Mouse (Mus musculus) T-cell, adult 2 months (primary cell): ENCODE data around the gene Btbd11.

Source experiments
- DNase-seq: peaks from one replicate; pipeline ENCODE4 v3.0.0; 2022; ENCODE audit warnings: low spot score

The Btbd11 gene

GRCm38 (mm10) chr10:85591986-85592385 is 205.4 kb downstream of the Btbd11 start:
- no peak for DNase-seq

DNA sequence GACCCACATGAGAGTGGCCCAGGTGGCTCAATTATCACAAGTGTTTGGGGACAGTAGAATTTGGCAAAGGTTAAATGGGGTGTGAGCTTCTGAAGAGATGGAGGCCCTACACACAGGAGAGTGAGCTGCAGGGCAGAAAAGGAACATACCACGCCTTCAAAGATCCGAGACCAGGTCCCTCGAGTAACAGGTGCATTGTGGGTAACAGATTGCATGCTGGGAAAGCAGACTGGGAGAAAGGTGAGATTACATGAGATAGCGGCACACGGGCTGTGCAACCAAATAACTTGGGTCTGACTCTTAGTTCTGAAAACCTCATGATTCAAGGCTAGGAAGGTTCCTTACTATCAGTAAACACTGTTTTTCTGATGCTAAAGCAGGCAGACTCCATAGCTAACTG is 209.7 kb downstream of the Btbd11 start:
- DNase-seq: no peak

GRCm38 (mm10) chr10:85598093-85598599 is 211.5 kb downstream of the Btbd11 start:
- DNase-seq: no peak

DNA sequence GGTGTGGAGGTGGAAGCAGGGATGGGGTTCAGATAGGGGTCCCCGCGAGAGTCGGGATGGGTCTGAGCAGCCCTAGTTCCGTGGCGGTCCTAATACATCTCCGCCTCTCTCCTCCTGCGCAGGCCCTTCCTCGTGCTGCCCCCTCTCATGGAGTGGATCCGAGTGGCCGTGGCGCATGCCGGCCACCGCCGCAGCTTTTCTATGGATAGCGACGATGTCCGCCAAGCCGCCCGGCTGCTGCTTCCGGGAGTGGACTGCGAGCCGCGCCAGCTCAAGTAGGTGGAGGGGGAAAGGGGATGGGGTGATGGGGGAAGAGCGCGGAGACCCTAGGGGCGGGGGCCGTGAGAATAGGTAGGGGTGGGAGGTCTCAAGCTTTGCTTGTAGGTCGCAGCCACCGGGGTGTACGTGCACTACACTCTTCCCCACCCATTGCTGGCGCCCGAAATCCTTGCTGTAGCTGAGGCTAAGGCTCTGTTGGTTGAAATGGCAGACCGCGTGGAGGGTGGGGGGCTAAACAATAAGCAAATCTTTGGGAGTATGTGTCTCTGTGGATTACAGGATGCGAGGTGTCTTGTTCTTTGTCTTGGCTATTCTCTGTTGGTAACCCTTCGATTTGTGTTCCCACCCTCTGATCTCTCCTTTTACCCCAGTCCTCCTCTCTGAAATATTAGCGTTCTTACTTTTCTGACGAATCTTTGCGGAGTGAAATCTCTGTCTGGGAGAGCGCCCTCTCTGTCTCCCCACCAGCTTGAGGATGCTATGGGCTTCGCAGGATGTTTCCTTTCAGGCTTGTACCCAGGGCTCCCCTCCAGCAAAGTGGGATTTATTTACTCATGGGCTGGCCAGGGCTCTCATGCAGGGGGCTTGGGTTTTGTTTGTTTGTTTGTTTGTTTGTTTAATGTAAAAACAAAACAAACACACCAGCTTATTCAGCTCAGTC is 212.3 kb downstream of the Btbd11 start:
- DNase-seq: no peak

DNA sequence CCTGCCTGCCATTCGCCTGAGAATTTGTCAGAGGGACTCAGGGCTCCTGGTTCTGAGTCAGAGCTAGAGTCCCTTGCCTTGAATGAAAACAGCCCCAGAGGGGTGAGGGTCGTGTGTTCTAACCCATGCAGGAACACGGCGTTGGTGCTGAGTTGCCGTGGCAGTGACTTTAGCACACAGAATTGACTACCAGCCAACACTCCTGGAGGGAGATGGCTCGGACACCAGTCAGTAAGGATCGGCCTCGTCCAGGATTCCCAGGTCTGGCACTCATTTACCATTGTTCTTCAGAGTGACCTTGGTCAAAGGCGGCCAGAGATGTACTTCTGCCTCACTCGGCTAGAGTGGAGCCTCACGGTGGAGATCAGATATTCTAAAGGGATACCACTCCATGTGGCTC is 215.9 kb downstream of the Btbd11 start:
- DNase-seq: no peak

- DNase-seq: no peak
Observed at GRCm38 (mm10) chr10:85604556-85604955, 217.9 kb downstream of the Btbd11 start.

DNA sequence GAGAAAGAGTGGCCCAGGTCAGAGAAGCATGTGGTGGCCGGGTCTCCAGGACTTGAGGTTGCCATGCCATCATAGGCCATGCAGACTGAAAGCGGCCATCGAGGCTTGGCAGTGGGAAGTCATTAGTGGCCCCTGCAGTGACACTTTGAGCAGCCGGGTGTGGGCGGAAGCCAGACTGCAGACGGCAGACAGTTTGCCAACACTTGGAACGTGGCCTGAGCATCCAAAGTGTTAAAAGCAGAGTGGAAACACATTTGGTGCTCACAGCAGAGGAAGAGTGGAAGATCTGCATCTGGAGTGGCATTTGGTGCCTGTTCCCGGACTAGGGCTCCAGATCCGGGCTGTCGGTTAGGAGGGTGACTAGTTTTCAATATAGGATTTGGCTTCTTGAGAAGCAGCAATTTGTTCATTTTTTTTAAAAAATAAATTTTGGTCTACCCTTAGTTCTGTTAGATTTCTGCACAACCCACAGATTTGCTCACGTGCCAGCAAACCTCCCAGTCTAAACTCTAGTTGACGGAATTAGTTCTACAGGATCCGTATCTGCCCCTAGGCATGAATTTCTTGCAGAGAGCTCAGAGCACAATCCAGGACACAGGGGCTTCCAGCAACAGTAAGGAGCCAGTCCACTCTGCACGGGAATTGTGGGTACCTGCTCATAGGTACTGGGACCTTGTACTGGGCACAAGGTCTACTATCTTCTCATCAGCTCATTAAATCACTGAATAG is 222.1 kb downstream of the Btbd11 start:
- DNase-seq: no peak

- DNase-seq: no peak
Observed at GRCm38 (mm10) chr10:85617080-85617479, 230.5 kb downstream of the Btbd11 start.

DNA sequence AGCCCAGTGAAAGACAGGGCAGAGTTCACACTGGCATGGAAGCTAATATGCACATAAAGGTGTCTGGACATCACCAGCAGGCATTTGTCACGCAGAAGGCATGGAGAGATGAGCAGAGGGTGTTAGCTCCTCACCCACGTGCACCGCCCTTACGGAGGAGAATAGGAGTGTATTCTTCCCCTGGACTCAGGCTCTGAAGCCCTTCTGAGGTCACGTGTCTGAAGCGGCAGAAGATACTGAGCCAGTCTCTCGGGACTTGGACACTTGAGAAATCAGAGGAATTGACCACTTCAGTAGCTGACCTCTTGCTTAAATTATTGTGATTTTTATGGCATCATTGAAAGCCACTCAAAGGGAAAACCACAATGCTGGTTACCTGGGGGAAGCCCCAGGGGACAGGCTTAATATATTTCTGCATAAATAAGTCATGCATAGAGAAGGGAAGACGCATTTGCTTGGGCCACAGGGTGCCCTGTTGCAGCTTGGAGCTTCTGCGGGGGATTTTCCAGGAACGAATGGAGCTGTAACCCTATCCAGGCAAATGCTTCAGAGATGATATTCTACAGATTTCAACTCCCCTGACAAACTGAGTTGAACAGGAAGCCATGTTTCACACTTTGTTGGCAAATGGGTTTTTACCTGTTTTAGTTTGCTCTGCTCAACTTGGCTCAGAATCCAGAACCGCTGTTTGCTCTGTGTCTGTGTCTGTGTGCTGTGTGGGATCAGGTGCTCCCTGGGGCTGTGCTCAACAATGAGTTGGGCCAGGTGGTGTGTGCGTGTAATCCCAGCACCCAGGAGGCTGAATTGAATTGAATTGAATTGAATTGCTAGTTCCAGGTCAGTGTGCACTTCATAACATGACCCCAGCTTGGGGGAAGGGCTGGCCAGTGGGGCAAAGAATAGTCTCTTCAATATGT is 231.1 kb downstream of the Btbd11 start:
- DNase-seq: no peak

DNA sequence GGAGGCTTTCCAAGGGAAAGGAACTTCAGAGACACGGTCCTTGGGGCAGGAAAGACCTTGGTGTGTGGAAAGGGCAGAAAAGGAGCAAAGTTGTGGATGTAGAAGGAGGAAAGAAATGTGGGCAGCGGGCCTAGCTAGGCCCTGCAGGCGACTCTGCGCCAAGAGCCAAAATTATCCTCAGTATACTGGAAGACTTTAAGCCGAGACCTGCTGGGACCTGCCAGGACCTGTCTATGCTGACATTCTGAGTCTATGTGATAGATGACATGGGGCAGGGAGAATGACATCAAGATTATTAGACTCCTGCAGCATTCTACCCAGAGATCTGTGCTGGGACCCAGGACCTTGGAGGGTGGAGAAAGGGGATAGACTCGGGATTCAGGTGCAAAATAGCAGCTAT is 234.5 kb downstream of the Btbd11 start:
- no peak for DNase-seq

- DNase-seq: peak; percentile 37
Observed at GRCm38 (mm10) chr10:85624504-85625169, 238.0 kb downstream of the Btbd11 start.

DNA sequence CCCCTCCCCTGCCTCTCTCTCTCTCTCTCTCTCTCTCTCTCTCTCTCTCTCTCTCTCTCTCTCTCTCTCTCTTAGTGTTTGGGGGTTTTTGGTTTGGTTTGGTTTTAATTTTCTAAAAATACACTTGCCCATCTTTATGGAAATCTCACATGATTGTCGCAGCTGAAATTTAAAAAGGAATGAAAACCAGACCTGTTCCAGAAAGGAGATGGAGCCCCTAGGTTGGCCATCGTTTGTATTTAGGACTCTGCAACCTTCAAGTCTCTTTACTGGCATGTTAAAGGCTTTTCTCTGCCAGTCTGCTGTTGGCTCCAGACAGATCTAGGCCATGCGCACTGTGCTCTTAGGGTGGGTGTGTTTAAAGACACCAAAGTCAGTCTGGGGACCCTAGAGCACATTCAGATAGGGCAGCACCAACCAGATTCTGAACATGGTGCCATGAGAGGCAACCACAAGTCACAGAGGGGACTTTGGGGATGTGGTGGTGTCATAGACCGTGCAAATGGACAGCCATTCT is 238.6 kb downstream of the Btbd11 start:
- no peak for DNase-seq

- no peak for DNase-seq
Observed at GRCm38 (mm10) chr10:85632030-85632429, 245.4 kb downstream of the Btbd11 start.

DNA sequence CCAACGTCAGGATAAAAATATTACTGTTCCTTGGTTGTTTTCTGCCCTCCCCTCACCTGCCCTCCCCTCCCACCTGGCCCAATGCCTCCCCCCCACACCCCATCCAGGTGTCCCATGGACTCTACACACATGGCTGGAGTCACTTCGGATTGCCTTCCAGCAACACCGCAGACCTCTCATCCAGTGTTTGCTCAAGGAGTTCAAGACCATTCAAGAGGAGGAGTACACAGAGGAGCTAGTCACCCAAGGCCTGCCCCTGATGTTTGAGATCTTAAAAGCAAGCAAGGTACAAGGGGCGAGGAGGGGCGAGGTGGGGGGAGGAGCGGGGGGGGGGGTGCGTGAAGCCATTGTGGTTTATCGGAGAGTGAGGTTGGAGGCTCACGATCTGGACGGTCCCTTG is 247.0 kb downstream of the Btbd11 start:
- DNase-seq: no peak

GRCm38 (mm10) chr10:85637580-85637979 is 251.0 kb downstream of the Btbd11 start:
- no peak for DNase-seq

- no peak for DNase-seq
Observed at GRCm38 (mm10) chr10:85638141-85638540, 251.5 kb downstream of the Btbd11 start.

DNA sequence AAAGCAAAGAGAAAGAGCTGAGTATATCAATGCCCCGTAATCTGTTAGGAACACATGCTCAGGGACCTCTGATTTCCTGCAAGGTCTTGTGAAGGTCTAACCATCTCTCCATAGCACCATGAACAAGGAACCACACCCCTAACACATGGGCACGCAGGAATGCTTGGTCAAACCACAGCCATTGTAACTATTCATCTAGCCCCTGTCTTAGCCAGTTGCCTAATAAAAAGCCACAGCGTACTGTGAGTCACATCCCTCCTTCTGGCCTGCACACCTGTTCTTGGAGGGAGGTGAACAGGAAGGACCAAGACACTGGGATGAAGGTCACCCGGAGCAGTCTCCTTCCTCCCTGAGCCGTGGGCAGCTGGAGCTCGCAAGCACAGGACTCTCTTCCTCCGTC is 253.0 kb downstream of the Btbd11 start:
- no peak for DNase-seq

DNA sequence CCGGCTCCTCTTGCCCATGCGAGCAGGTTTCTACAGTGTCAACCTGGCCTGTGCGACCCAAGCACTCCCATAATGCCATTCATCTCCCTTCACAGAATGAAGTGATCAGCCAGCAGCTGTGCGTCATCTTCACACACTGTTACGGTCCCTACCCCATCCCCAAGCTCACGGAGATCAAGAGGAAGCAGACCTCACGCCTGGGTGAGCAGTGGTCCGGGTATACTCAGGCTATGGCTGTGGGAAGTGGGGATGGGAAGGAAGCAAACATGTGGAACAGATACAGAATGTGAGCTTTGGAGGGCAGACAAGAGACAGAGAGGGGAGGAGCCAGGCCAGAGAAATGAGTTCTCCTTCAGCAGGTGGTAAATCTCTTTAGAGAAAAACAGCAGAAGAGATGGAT is 253.8 kb downstream of the Btbd11 start:
- no peak for DNase-seq

- DNase-seq: no peak
Observed at GRCm38 (mm10) chr10:85645346-85645745, 258.7 kb downstream of the Btbd11 start.

GRCm38 (mm10) chr10:85651706-85652105 is 265.1 kb downstream of the Btbd11 start:
- DNase-seq: peak; percentile 36

DNA sequence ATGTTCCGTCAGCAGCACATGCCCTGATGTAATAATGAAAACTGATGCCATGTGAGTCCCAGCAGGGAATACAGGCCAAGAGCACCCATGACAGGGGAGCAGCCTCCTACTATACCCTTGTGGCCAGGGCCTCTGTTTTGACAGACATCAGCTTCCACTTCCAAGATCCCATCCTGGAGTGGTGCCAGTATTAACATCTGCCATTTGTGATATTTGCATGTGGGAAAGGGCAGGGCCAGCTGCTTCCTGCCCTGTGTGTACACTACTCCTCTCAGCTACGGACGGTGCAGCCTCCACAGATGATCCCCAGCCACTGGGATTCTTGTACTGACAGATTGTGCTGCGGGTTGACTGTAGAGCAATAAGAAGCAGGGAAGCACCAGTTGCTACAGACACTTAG is 269.3 kb downstream of the Btbd11 start:
- DNase-seq: no peak
